Mouse (Mus musculus) limb, embryonic 13.5 days (tissue): ENCODE data around the gene Zcchc7. TPM values are rescaled to one million over a fixed set of nuclear protein-coding genes. Genes with fewer than 3 reads are reported as not detected.
"Not testable (repeated sequence)": the region's sequence is repeated elsewhere in the genome, so short reads cannot be mapped to it uniquely, and the experiment has no call there.

Experiments
- ATAC-seq: fragments of 200-750 bp; cut with Nextera tagmentation; 2 replicates; pipeline ENCODE4 v1.8.0; 2017; ENCODE audit warnings: low read depth, moderate number of reproducible peaks, moderate TSS enrichment; ENCODE audit not compliant: low FRiP score
- H3K27ac ChIP-seq: fragments of 300-500 bp; sonication (generic); 2 replicates; pipeline ENCODE4 v1.5.1; 2015; ENCODE audit warnings: inconsistent platforms, mild to moderate bottlenecking, moderate library complexity
- H3K27me3 ChIP-seq: fragments of 300-500 bp; sonication (generic); 2 replicates; pipeline ENCODE4 v1.6.1; 2015; ENCODE audit warnings: mild to moderate bottlenecking, inconsistent platforms
- H3K36me3 ChIP-seq: fragments of 300-500 bp; sonication (generic); 2 replicates; pipeline ENCODE4 v1.6.1; 2015; ENCODE audit warnings: inconsistent platforms, mild to moderate bottlenecking, moderate library complexity
- H3K4me1 ChIP-seq: fragments of 300-500 bp; sonication (generic); 2 replicates; pipeline ENCODE4 v1.6.1; 2015; ENCODE audit warnings: inconsistent platforms
- H3K4me2 ChIP-seq: fragments of 300-500 bp; sonication (generic); replicated peaks from 2 replicates; pipeline ENCODE4 v1.6.1; 2015; ENCODE audit warnings: inconsistent platforms, mild to moderate bottlenecking, moderate library complexity
- H3K4me3 ChIP-seq: fragments of 300-500 bp; sonication (generic); 2 replicates; pipeline ENCODE4 v1.5.1; 2015; ENCODE audit warnings: moderate library complexity, mild to moderate bottlenecking, inconsistent platforms
- H3K9ac ChIP-seq: fragments of 300-500 bp; sonication (generic); 2 replicates; pipeline ENCODE4 v1.6.1; 2015; ENCODE audit warnings: mild to moderate bottlenecking, inconsistent platforms
- H3K9me3 ChIP-seq: fragments of 300-500 bp; sonication (generic); 2 replicates; pipeline ENCODE4 v1.6.1; 2016; ENCODE audit warnings: inconsistent platforms
- WGBS: fragments of 180-500 bp; shearing (Covaris S2); methylation state at CpG from one replicate; pipeline ENCODE4 v1.1.7; 2015; 5-methylcytosine and 5-hydroxymethylcytosine counted together
- polyA plus RNA-seq: library from polyadenylated mRNA; unstranded; fragments of >200 nt; fragmentation: Nextera tagmentation; extraction: Ambion mirVana; gene quantifications from 2 replicates; pipeline ENCODE4 v1.2.1, GENCODE M21; 2015

The Zcchc7 gene
- polyA plus RNA-seq, 1 experiment from 2014 or later, result 41.5 TPM

DNA sequence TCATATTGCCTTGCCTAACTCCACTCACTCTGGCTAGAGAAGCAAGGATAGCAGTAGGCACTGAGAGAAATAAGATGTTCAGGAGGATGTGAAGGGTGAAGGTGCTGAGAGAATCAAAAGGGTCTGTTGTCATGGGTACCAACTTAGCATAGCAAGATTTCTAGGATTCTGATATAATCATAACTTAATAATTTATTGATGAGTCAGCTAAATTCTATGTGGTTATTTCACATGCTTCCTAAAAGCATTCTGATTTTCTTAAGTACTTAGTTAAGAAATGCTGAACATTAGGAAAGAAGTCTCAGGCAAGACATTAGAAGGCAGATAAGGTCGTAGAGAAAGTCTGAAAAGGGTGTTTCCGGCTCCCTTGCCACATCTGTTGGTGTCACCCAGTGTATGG lies 172.3 kb downstream of the Zcchc7 start:
- WGBS, result 86% methylated on average over 2 of the region's 2 CpGs
- Histone ChIP-seq H3K4me1 (no peaks in the 10 kb centered on the region), H3K27me3 (no peaks in the 10 kb centered on the region), H3K27ac (no peak overlapping the region), H3K4me3 (no peak overlapping the region), H3K36me3 (peaks cover 47% of the 10 kb centered on the region), H3K9me3 (no peaks in the 10 kb centered on the region), H3K4me2 (no peak overlapping the region), H3K9ac (no peak overlapping the region)
- ATAC-seq, result no peak

DNA sequence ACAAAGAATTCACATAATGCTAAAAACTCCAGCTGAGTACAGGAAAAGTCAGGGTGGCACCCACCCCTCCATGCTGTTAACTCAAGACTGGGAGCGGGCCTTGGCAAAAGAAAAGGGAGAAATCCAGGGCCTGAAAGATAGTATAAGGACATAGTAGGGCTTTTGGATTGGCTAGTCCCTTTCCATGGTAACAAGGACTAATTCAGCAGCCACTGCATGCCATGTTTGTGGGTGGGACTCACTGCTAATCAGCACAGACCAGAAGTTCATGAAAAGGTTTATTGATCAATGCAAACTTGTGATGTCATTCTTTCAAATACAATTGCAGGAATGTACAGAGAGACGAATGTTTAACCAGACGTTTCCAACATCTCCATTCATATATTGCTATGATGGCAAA lies 173.1 kb downstream of the Zcchc7 start:
- Histone ChIP-seq H3K9ac (no peak overlapping the region), H3K4me2 (no peak overlapping the region), H3K27me3 (no peaks in the 10 kb centered on the region), H3K4me3 (no peak overlapping the region), H3K27ac (no peak overlapping the region), H3K9me3 (no peaks in the 10 kb centered on the region), H3K36me3 (peaks cover 55% of the 10 kb centered on the region), H3K4me1 (no peaks in the 10 kb centered on the region)
- 87% methylated on average over 3 of the region's 3 CpGs for WGBS
- no peak for ATAC-seq

DNA sequence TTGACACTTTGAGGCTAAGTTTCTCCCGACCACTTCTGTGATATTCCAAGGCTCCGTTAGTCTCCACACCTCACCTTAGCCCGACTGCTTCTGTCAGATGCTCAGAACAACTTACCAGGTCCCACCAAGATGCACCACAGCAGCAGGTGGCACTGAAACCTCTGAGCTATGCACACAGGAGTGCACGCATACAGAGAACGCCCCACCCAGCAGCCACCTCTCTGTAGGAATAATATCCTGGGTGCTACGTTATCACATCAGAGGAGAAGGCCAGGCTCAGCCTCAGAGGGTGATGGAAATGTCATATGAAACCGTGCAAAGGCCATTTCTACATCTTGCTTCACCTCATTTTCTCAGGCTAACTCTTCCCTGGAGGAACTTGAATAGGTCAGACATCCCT lies 174.7 kb downstream of the Zcchc7 start:
- Histone ChIP-seq H3K36me3 (peaks cover 59% of the 10 kb centered on the region), H3K27me3 (no peaks in the 10 kb centered on the region), H3K9me3 (no peaks in the 10 kb centered on the region), H3K27ac (no peak overlapping the region), H3K4me2 (no peak overlapping the region), H3K4me3 (no peak overlapping the region), H3K4me1 (no peaks in the 10 kb centered on the region), H3K9ac (no peak overlapping the region)
- WGBS, result 92% methylated on average over 7 of the region's 7 CpGs
- no peak for ATAC-seq

DNA sequence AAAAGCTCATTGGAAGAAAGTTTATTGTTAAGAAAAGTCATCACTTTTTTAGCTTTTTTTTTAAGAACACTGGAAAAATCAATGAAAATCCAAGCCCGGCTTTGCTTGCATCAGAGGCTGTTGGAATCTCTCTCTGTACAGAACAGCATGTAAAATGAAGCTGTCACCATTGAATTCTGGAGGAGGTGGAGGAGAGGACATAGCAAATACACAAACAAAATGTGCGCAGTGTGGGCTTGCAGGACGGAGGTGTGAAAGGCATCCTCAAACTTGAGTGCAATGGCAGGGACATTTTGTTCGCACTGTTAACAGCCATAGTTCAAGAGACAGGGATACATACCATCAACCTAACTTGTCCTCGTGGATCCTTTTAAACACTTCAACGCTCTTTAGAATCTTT lies 176.1 kb downstream of the Zcchc7 start:
- peaks cover 51% of the 10 kb centered on the region for H3K36me3 ChIP-seq
- no peak for ATAC-seq
- WGBS, result 93% methylated on average over 6 of the region's 6 CpGs

DNA sequence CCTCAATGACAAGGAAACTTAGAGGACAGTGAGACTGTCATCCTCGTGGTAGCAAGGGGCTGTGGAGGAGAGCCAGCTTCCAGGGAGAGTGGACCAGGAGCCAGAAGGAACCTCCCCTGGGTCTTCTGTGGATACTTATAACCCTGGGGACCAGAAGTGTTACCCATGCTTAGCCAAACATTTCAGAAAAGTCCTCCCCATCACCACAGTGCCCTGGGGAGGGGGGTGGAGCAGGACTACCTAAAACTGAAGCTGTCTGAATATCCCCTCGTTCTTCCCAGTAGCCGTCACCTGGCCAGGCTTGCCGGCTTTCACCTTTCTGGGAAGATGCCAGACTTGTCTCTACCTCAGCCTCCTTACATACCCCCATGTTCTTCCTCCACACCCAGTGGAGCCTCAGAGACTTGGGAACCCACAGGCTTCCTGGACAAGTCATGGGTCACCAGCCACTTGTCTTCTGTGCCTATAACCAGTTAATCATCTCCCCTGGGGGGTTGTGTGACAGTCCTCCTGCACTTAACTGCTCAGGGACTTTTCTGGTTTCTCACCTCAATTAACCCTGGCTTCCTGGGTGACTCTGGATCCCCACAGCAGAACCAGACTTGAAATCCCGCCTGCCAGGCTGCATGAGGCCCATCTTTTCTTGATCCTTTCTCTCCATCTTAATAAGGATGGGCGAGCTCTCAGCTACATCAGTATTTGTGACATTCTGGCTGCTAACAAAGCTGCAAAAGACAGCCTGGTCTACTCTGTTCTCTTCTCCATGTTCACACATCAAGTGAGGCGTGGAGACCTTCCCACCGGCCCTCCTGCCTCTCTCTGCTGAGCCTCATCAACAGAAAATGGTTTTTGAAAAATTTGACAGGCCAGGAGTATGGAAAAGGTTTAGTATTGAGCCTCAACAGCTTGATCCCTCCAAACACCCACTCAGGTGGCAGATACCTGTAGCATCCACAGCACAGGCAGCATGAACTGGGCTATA lies 183.0 kb downstream of the Zcchc7 start:
- H3K9ac ChIP-seq, result no peak overlapping the region
- no peaks in the 10 kb centered on the region for H3K4me1 ChIP-seq
- H3K36me3 ChIP-seq, result peaks cover 5% of the 10 kb centered on the region
- H3K27me3 ChIP-seq, result no peaks in the 10 kb centered on the region
- H3K27ac ChIP-seq, result no peak overlapping the region
- ATAC-seq, result no peak
- H3K4me2 ChIP-seq, result no peak overlapping the region
- 72% methylated on average over 8 of the region's 8 CpGs for WGBS
- no peaks in the 10 kb centered on the region for H3K9me3 ChIP-seq
- no peak overlapping the region for H3K4me3 ChIP-seq

More for the DNA sequence above, 176.1 kb downstream of the Zcchc7 start:
- Histone ChIP-seq H3K27ac (no peak overlapping the region), H3K4me2 (no peak overlapping the region), H3K4me3 (no peak overlapping the region), H3K4me1 (no peaks in the 10 kb centered on the region), H3K9ac (no peak overlapping the region), H3K27me3 (no peaks in the 10 kb centered on the region), H3K9me3 (no peaks in the 10 kb centered on the region)

DNA sequence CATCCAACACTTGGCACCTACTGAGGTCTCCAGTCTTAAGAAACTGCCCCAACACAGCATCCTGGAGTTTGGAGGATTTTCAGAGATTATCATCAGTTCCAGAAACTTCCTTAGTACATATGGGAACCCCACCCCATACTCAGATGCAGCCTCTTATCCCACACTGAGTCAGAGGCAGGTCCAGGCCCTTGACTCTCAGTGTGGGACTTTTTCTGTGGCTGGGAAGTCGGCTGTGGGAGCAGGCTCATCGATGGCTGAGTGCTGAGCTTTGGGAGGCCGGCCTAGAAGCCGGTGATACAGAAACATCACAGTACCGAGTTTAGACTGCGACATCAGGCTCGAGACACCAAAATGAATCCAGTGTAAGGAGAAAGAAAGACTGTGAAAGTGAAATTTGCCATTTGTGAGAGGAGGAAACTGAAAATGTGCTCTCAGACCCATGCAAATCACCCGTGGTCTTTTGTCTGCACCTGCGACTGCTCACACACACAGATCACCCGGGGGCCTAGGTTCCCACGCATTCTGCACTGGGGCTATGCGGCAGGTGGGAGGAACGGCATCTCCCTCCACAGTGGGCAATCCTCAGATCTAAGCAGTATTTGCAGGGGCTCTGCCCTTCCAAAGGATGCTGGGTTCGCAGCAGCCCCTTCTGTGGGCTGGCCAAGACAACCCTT lies 184.0 kb downstream of the Zcchc7 start:
- Histone ChIP-seq H3K4me1 (no peaks in the 10 kb centered on the region), H3K4me2 (no peak overlapping the region), H3K9me3 (no peaks in the 10 kb centered on the region), H3K4me3 (no peak overlapping the region), H3K9ac (no peak overlapping the region), H3K27me3 (no peaks in the 10 kb centered on the region), H3K27ac (no peak overlapping the region), H3K36me3 (no peaks in the 10 kb centered on the region)
- WGBS, result 82% methylated on average over 14 of the region's 14 CpGs
- no peak for ATAC-seq

DNA sequence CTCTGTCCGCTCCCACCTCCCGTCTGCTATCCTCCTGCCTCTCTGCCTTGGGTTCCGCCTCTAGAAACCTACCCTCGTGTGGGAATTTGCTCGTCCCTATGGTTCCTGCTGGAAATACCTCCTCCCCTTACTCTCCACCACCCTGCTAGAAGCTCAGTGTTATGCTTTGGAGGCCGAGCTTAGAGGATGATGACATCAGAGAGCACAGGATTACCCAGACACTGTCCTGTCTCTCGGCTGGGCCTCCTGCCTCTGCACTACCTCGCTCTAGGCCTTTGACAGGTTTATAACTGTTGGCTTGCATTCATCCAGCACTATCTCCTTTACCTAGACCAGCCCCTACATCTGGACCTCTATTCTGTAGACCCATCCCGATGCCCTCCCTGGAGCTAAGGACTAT lies 184.6 kb downstream of the Zcchc7 start:
- Histone ChIP-seq H3K4me2 (no peak overlapping the region), H3K4me1 (no peaks in the 10 kb centered on the region), H3K9me3 (no peaks in the 10 kb centered on the region), H3K4me3 (no peak overlapping the region), H3K36me3 (no peaks in the 10 kb centered on the region), H3K27me3 (no peaks in the 10 kb centered on the region), H3K27ac (no peak overlapping the region), H3K9ac (no peak overlapping the region)
- WGBS, result 56% methylated on average over 9 of the region's 9 CpGs
- no peak for ATAC-seq

DNA sequence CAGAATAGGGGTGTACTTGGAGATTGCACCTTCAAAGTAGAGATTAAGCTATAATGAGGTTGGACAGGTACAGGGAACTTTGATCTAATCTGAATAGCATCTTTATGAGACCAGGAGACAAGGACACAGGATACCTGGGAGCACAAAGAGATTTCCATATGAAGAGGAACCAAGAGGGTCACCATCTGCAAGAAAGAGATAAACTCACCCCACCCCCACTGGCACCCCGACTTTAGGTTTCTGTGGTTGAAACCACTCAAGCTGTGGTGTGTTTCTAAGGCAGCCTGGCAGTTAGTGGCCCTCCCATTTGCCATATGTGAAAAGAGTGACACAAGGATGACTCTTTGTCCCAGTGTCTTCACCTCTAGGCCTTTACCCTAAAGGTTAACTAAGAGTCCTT lies 186.6 kb downstream of the Zcchc7 start:
- no peak overlapping the region for H3K27ac ChIP-seq
- 80% methylated on average over 1 of the region's 1 CpGs for WGBS
- H3K9ac ChIP-seq, result no peak overlapping the region
- no peaks in the 10 kb centered on the region for H3K27me3 ChIP-seq
- H3K4me1 ChIP-seq, result no peaks in the 10 kb centered on the region
- H3K4me2 ChIP-seq, result no peak overlapping the region
- H3K36me3 ChIP-seq, result no peaks in the 10 kb centered on the region
- no peaks in the 10 kb centered on the region for H3K9me3 ChIP-seq
- no peak overlapping the region for H3K4me3 ChIP-seq
- ATAC-seq, result no peak

DNA sequence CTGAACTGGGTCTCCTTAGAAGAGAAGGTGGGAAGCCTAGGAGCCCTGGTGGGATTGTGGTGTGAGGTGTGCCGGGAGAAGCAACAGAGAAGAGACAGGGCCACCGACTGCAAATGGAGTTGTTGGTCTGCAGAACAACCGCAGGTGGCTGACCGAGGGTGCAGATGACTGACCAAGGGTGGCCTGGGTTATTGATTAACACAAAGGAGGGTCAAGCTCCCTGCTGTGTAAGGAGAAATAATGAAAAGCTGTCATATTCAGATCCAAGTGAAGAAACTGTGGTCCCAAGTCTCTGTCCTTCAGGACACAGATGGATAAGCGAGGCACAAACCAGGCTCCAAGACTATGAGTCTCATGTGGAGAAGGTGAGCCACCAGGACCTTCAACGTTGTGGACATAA lies 187.8 kb downstream of the Zcchc7 start:
- Histone ChIP-seq H3K4me3 (no peak overlapping the region), H3K27me3 (no peaks in the 10 kb centered on the region), H3K27ac (no peak overlapping the region), H3K4me2 (no peak overlapping the region), H3K4me1 (no peaks in the 10 kb centered on the region), H3K9me3 (no peaks in the 10 kb centered on the region), H3K9ac (no peak overlapping the region), H3K36me3 (no peaks in the 10 kb centered on the region)
- 88% methylated on average over 6 of the region's 6 CpGs for WGBS
- ATAC-seq, result no peak

DNA sequence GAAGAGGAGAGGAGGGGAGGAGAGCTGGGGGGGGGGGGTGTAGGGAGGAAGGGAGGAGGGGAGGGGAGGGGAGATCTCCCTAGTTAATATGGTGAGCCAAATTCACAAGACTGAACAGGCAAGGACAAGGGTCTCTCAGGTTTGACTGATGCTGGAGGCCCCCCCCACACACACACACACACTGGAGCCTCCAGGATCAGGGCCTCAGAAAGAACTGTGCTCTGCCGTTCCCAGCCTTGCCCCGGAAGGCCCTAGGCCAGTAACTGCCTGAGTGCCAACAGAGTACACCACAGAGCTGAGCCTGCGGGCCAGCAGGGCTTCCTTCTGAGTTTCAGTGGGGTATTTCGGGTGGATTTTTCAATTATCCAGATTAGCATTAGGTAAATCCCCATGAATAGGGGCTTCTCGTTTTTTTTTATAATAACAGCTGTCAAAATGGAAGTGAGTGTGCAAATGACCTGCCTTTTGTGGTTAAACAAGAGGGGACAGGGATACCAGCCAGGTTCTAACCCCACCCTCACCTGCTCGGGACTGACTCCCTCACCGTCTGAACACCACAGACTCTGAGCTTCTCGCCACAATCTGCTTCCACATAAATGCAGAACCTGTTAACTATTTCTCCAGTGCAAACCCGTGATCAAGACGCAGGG lies 188.9 kb downstream of the Zcchc7 start:
- no peak overlapping the region for H3K4me2 ChIP-seq
- no peak overlapping the region for H3K4me3 ChIP-seq
- WGBS, result 76% methylated on average over 10 of the region's 10 CpGs
- H3K27ac ChIP-seq, result no peak overlapping the region
- H3K9me3 ChIP-seq, result no peaks in the 10 kb centered on the region
- H3K27me3 ChIP-seq, result no peaks in the 10 kb centered on the region
- ATAC-seq, result no peak
- H3K36me3 ChIP-seq, result no peaks in the 10 kb centered on the region
- H3K9ac ChIP-seq, result no peak overlapping the region
- H3K4me1 ChIP-seq, result no peaks in the 10 kb centered on the region

DNA sequence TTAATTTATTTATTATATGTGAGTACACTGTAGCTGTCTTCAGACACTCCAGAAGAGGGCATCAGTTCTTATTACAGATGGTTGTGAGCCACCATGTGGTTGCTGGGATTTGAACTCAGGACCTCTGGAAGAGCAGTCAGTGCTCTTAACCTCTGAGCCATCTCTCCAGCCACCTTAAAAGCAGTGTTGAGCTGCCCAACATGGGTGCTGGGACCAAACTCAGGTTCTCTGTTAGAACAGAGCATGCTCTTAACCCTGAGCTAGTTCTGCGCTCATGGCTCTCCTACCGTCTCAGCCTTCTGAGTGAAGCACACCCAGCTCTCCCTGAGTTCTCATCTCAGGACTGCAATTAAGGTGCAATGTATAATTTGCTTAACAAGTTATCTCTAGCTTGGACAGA lies 190.4 kb downstream of the Zcchc7 start:
- ATAC-seq, H3K4me1 ChIP-seq: not testable (repeated sequence)
- 95% methylated on average over 2 of the region's 2 CpGs for WGBS

DNA sequence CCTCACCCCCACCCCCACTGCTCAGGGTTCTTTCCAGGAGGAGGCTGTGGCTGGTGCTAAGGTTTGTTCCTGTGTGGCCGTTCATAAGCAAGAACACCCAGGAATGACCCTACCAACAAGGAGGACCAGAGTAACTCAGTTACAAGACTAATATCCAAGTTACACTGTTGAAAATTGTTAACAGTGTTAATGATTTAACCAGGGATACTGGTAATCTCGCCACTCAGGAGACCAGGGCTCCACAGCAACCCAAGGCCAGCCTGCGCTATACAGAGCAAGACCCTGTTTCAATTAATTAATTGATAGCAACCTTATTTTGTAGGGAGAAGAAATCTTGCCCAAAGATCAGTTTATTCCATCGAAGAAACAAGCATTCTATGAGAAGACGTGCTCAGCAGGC lies 191.8 kb downstream of the Zcchc7 start:
- H3K9me3 ChIP-seq, result no peaks in the 10 kb centered on the region
- H3K4me1 ChIP-seq, result no peaks in the 10 kb centered on the region
- no peak overlapping the region for H3K4me3 ChIP-seq
- no peaks in the 10 kb centered on the region for H3K36me3 ChIP-seq
- H3K27me3 ChIP-seq, result no peaks in the 10 kb centered on the region
- no peak overlapping the region for H3K27ac ChIP-seq
- no peak overlapping the region for H3K9ac ChIP-seq
- ATAC-seq, result no peak
- 89% methylated on average over 5 of the region's 5 CpGs for WGBS
- H3K4me2 ChIP-seq, result no peak overlapping the region

More for the DNA sequence above, 190.4 kb downstream of the Zcchc7 start:
- H3K27ac ChIP-seq, H3K9ac ChIP-seq, H3K4me2 ChIP-seq, H3K36me3 ChIP-seq, H3K4me3 ChIP-seq, H3K9me3 ChIP-seq, H3K27me3 ChIP-seq: not testable (repeated sequence)
